Mouse (Mus musculus) layer of hippocampus, postnatal 36 days (tissue): ENCODE measurements around the gene Cadps2. TPM values are rescaled to one million over a fixed set of nuclear protein-coding genes. Genes with fewer than 3 reads are reported as not detected.

Source experiments
- DNase-seq, 2 experiments: peaks; one replicate each; pipeline ENCODE4 v3.0.0; 2022
- total RNA-seq, 2 experiments: library from RNA; stranded (reverse); gene quantifications; 2 replicates each; pipeline ENCODE4 v1.2.3; 2021

Cadps2 gene
- total RNA-seq, 2 experiments from 2014 or later: 76.9 to 79.9 TPM

DNA sequence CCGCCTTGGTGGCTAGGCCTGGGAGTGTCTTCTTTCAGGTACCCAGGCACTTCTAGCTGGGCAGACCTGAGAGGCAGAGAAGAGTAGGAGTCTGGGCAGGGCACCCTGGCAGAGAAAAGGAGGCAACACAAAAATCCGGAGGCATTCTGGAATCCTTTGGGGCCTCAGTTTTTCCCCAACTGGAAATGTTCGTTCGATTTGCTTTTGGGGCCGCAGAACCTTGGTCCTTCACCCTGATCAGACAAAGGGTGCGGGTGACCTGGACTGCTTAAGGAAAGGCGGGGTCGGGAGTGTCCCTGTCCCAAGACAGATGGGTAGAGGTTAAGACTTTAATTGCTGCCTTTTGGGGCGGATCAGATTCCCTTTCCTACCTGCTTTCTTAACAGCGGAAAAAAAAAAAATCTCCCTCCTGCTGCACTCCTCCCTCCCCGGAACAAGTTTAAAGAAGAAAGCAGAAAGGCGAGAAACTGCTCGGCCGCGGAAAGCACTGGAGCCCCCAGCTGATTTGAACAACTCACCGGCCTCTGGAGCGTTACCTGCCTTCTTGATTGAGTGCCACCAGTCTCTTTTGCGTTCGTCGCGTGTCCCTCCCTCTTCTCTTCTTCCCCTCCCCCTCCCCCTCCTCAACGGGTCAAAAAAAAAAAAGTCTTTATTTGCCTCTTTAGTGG, 588.8 kb downstream of the Cadps2 start:
- DNase-seq: no peak

DNA sequence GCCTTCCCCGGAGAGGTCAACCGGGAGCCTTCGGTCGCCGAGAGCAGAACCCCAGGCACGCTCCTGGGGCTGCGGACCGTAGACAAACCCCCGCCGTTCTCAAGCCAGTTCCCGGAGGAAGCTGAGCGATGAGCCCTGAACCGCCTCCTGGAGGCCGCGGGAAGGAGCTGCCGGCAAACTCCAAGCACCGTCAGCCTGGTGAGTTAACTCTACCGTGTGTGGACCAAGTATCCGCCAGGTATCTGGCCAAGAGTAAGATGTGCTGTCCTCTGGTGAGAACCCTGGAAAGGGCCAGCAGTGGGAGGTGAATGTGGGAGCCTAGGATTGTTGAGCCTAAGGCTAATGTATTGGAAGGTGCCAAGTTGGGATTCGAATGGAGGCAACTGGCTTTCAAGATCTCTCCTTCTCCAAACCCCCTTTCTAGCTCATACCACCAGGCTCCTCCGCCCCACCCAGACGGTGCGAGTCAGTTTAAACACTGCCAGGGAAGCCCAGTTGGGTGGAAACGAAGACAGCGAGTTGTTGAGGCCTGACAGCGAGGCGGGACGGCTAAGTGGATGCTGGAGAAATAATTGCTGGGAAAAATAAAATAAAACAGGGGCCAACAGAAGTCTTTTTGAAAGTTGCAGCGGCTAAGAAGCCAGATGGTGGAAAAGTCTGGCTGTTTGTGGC, 589.5 kb downstream of the Cadps2 start:
- DNase-seq: no peak

DNA sequence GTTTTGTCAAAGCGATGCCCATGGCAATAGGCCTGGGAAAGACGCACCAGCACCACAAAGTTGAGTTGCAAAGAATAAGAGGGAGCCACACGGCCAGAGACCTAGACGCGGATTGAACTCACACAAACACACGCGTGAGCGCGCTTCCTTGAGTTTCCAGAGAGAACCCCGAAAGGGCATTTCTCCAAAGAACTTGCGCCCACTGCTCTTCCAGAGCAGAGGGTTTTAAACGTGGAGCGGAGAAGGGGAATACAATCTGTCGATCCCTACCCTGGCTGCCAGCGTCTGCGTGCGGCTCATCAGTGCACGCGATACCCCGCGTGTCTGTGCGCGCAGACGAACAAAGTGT, 590.2 kb downstream of the Cadps2 start:
- DNase-seq: no peak

DNA sequence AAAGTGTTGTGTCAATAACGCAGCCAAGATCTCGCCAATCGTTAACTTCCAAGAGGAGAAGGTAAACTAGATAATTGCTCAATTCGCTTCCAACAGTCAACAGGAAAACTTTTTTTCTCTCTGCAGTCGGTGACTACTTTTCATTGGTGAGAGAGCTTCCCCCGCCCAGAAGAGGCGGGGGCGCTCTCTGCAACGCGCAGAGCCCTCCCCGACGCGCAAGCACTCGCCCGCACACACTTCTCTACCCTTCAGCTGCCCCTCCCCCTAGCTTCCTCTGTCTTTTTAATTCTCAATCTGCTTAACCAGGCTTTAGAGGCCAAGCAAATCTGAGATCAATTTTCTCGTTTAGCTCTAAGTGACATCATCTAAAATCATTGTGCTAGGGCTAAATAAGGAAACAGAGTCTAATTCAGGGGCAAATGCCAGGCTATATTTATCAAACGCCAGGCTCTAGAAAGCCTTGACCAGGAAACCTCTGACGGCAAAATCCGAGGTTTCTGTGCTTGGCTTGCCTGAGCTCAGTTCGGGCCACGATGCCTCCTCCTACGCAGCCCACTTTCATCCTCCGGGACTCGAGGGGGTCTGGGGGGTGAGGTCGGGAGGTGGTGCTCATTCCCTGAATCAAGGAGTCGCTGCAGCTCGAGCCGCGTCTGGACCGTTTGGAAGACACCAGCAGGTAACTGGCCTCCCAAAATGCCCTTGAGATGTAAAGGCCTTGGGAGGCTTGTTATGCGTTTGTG, 590.7 kb downstream of the Cadps2 start, which contains the start of gene Fezf1:
Gene Fezf1, minus strand, starts transcription at position 50 of the 740 bp plus-strand sequence.
- no peak for DNase-seq

DNA sequence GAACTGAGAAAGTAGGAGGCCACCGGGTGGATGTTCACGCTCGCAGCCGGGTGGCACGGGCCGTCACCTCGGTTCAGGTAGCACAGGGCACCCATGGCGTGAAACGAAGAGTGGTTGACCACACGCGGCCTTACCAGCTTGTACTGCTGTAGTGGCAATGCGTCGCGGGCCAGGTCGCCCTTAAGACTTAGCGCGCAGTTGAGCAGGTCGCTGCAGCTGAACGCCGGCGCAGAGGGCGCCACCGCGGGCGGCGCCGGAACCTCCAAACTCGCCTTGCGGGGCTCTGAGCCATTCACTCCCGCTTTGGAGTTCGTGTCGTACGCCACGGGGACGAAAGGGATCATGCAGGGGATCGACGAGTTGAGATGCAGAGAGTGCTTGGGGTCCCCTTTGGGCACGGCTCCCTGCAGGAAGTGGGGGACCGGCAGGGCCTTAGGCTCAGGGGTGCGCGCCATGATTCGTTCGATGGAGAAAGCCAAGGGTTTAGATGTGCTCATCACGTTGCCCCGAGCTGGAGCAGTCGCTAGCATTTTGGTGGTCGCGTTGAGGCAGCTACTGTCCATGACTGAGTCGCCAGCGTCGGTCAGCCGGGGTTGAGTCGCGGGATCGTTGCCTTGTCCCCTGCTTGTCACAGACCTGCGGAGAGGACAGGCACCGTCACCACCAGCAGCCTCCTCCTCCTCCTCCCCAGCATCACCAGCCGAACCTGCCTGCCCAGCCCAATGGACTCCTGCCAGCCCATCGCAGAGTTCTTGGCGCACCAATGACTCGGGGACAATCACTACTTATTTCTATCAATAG, 591.5 kb downstream of the Cadps2 start:
- DNase-seq: peak in 1 of 2 experiments; percentile 11

DNA sequence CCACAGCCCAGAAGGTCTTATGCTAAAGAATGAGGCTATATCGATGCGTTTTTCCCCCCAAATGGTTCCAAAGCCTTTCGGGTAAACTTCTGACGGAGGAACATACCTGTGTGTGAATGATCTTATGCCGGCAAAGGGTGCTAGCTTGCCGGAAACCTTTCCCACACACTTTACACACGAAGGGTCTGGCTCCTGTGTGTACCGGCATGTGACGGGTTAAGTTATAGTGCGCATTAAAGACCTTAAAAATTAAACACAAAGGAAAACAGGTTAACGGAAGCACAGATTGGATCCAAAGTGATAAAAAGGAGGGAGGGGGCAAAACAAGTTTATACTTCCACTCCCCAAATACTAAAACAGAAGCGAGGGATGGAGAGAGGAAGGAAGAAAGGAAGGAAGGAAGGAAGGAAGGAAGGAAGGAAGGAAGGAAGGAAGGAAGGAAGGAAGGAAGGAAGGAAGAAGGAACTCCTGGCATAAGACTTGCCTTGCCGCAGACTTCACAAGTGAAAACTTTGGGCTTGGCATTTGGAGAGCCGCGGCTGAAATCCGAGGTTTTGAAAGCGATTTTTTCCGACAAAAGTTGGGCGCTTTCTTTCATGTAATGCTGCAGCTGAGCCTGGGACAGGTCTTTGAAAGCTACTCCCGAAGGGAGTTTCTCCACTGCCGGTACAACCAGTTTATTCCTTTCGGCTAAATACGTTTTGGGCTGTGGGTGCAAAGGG, 592.3 kb downstream of the Cadps2 start:
- no peak for DNase-seq

DNA sequence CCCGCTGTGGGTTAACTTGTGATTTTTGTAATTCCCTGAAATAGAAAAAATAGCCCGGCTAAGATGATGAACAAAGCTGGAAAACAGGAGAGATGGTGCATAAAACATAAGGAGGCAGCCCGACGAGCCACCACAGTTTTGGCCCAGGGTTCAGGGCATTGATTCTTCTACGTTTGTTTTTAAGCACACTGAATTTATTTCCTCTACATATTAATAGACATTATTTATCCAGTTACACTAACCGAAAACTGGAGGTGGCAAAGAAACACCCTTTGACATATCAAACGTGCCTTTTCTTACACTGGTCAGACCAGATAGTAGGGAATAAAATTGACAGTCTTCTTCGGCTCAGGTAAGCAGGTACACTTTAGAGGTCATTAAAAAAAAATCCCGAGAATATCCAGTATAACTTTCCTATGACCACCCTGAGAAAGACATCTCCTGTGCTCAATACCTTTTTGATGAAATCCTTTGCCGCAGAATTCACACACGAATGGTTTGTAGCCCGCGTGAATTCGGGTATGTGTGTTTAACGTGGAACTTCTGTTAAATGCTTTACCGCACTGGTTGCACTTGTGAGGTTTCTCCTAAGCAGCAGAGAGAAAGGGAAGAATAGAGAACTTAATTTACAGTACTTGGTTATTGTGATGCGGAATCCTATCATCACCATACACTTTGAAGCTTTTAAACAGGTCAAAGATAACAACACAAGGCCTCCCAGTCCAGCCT, 593.0 kb downstream of the Cadps2 start:
- no peak for DNase-seq

DNA sequence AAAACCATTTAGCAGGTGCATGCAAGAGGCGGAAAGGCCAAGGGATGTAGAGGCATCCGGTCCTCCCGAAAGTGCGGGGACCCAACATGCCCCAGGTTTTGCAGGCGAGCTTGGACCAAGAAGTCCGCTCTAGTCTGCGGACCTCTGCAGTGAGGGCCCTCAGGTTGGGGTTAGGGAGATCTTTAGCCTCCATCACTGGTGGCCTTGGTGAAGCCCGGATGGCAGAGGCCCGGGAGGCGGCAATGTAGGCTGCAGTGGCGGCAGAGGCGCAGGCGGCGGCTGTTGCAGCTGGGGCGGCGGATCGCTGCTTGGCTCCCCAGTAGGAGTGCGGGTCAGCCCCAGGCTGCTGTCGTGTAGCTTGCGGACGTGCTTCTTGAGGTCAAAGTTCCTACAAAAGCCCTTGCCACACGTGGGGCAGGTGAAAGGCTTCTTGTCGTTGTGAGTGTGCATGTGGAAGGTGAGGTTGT, 593.6 kb downstream of the Cadps2 start:
- no peak for DNase-seq

DNA sequence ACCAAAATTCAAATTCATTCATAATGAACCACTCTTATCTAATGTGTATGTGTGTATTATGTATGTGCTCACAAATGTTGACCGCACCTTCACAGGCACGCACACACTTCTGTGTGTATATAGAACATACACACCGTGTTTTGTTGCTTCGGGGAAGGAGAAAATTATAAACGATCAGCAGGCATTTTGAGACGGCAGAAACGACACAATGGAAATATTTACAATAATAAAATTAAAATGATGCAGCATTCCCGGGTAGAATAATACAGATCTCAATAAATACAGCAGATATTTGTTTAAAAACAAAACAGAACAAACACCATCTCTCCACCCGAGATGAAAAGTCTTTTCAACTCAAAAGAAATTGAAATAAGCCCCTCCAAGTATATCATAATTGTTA, 594.1 kb downstream of the Cadps2 start:
- DNase-seq: no peak

DNA sequence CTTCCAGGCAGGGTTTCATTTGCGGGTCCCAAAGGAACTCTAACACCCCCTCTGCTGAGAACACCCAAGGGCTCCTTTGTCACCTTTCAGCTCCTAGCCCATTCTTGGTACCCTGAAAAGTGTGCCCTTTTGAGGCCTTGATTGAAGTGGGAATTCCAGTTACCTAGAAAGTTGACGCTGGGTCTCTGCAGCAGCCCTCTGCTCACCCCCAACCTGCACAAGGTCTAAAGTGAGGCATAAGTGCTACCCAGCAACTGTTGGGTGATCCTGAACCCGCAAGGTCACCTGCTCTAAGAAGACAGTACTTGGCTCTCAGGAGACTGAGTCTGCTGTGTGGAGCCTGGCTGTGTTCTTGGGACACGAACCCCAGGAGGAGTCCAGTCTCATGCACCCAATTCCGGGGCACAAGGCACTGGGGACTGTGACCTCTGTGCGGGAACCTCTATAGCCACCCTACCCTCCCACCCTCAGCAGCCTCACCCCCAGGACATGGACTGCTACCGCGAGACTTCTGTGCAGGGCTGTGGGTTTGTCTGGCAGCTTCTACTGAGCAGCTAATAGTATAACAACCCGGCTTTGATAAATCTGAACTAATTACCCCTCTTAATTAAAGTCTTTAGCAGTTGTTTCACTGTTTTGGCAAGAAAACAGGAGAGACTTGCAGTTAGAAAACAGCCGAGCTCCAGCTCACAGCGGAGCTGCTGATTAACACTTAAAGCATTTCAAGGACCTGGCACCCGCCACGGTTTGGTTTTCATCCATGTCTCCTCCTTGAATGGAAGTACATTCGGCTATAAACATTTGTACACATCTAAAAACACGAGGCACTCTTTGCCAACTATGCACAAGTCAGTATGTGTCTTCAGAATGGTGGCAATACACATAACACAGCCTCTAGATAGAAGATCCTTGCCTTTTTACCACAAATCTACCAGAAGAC, 595.1 kb downstream of the Cadps2 start:
- no peak for DNase-seq

Other genes starting within 250 kb of the Cadps2 start
- 1 to 10 TPM in 1 of 2 experiments, under 1 TPM in 1; 0.76 to 1.1 TPM for gene Rnf133, start 189.1 kb downstream of the Cadps2 start, total RNA-seq
- under 1 TPM; 0.47 to 0.71 TPM for gene Rnf148, start 184.3 kb downstream of the Cadps2 start, total RNA-seq
- gene Tas2r118, start 130.6 kb upstream of the Cadps2 start, total RNA-seq: not detected